Mouse (Mus musculus) forebrain, embryonic 10.5 days (tissue): ENCODE measurements around the gene Gm20896. TPM values are rescaled to one million over a fixed set of nuclear protein-coding genes. Genes with fewer than 3 reads are reported as not detected.
"Not testable (repeated sequence)": the region's sequence is repeated elsewhere in the genome, so short reads cannot be mapped to it uniquely, and the experiment has no call there.

Source experiments
- DNase-seq: peaks from one replicate; pipeline ENCODE4 v3.0.0-alpha.2; 2017; ENCODE audit warnings: low spot score; ENCODE audit errors: extremely low spot score
- H3K27ac ChIP-seq: fragments of 300-500 bp; sonication (generic); 2 replicates; pipeline ENCODE4 v1.5.1; 2016; ENCODE audit warnings: mild to moderate bottlenecking
- H3K27me3 ChIP-seq: fragments of 300-500 bp; sonication (generic); 2 replicates; pipeline ENCODE4 v1.6.1; 2016; ENCODE audit warnings: mild to moderate bottlenecking; ENCODE audit not compliant: poor library complexity, severe bottlenecking
- H3K36me3 ChIP-seq: fragments of 300-500 bp; sonication (generic); replicated peaks from 2 replicates; pipeline ENCODE4 v1.6.1; 2016; ENCODE audit warnings: mild to moderate bottlenecking, moderate library complexity
- H3K4me1 ChIP-seq: fragments of 300-500 bp; sonication (generic); 2 replicates; pipeline ENCODE4 v1.6.1; 2016
- H3K4me3 ChIP-seq: fragments of 300-500 bp; sonication (generic); 2 replicates; pipeline ENCODE4 v1.5.1; 2016; ENCODE audit warnings: mild to moderate bottlenecking, moderate library complexity
- H3K9me3 ChIP-seq: fragments of 300-500 bp; sonication (generic); 2 replicates; pipeline ENCODE4 v1.6.1; 2016; ENCODE audit warnings: mild to moderate bottlenecking, moderate library complexity
- WGBS: fragments of 180-500 bp; shearing (Covaris S2); methylation state at CpG from one replicate; pipeline ENCODE4 v1.1.7; 2016; 5-methylcytosine and 5-hydroxymethylcytosine counted together
- polyA plus RNA-seq: library from polyadenylated mRNA; unstranded; fragments of >200 nt; fragmentation: Nextera tagmentation; extraction: Ambion mirVana; gene quantifications from 2 replicates; pipeline ENCODE4 v1.2.1, GENCODE M21; 2016

Gm20896 gene
- not detected in 2 replicates for polyA plus RNA-seq

DNA sequence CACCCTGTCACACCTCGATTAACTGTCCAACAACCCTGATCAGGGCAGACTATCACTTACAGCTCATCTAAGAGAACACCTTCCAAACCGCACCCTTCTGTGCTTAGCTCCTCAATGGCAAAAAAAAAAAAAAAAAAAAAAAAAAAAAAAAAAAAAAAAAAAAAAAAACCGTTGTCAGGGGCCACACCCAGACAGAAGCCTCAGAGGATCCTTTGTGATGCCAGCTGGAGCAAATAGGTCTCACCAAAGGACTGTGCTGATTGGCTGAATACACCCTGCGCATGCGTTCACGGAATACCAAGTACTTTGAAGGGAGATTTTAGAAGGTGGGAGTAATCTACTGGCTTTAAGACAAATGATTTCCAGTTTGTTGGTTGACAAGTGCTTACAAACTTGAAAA lies at the start of gene Gm20896:
TSS of gene Gm20896 (minus strand) at position 101 of the 400 bp plus-strand sequence.
- not testable (repeated sequence) for H3K27me3 ChIP-seq, H3K9me3 ChIP-seq, H3K27ac ChIP-seq, DNase-seq, H3K36me3 ChIP-seq, H3K4me3 ChIP-seq, H3K4me1 ChIP-seq
- WGBS, result 80% methylated on average over 1 of the region's 6 CpGs
